Mouse (Mus musculus) thymus, postnatal 4 days (tissue): ENCODE data around the gene Cep152.

ENCODE experiments used
- DNase-seq: peaks from one replicate; pipeline ENCODE4 v3.0.0; 2021

Cep152 gene

DNA sequence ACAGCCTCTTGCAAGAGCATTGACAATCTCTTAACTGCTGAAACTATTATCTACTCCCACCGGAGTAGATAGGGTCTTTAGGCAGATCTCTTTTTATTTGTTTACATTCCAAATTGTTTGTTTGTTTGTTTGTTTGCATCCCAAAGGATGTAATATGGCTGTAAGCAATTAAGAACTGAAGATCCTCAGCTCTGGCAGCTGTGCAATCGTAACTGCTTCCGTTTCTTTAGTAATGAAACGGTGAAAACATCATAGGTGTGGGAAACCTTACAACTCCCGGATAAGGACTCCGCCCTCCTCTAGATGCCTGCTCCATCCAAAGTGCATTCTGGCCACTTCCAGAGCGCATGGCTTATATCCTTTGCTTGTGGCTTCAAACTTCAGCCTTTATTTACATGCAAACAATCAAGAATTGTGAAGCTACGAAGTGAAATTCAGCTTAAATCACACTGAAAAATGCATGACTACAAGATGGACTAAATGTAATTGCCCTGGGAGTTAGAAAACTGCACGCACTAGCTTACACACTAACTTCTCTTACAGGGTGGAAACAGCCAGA is 707 bp downstream of the Cep152 start:
- DNase-seq, result no peak

DNA sequence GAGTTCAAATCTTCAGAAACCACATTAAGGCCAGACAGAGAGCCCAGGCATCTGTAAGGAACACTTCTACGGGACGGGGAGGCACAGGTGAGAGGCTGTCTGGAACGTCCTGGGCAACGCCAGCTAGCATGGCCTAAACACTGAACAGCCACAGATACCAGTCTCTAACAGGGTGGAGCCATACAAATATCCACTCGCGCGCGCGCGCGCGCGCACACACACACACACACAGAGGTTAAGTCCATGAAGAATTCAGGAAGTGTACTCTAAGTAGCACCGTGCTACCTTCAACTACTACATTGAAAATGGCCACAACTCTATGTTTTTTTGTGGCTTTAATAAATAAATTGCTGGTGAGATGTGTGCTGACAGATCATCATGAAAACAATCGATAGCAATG is 1.7 kb downstream of the Cep152 start:
- no peak for DNase-seq

DNA sequence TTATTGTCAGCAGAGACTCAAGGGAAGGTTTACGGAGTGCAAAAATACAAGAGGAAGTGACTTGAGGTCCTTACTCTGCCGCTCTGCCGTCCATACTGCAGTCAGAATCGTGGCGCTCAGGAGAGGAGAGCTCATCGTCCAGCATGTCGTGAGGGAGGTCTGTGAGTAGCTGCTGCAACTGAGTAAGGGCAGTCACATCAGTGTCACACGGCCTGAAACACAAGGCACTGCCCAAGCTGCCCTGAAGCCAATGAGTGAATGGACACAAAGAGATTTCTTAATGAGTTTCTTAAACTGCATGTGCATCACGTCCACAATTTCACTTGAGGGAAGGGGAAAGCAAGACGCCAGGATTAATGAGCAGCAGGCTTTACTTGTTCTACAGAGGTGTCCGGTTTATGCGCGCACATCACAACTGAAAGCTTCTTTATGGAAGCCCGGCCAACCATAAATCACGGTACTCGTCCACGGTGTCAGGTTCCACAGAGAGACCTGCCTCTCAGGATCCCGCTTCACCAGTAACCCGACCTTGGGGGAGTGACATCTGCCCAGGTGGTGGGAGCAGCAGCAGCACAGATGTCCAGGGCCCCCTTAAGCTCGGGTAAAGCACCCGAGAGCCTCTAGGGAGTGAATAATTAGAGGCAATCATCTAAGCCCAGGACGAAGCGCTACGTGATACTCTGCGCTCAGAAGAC is 4.6 kb downstream of the Cep152 start:
- DNase-seq, result no peak

DNA sequence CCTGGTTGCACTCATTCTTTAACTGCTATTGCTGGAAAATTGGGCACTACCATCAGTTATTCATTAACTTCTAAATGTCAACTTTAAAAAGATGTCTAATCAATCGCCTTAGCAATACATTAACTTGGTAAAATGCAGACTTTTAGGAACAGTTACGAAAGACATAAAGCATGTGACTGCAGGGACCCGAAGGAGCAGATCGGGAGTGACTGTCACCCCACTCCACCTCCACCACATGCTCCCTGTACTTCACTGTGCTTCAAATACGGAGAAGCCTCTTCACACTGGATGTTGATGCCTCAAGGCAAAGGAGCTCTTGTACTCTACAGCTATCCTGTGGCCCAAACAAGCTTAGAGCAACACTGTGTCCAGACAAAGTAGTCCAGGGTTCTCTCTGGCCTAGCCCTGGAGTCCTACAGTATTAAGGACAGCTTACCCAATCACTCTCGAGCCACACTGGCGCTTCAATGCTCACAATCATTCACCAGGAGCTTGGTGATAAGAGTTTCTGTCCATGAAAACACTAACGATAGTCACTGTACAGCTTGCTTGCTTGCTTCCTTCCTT is 9.0 kb downstream of the Cep152 start:
- no peak for DNase-seq

DNA sequence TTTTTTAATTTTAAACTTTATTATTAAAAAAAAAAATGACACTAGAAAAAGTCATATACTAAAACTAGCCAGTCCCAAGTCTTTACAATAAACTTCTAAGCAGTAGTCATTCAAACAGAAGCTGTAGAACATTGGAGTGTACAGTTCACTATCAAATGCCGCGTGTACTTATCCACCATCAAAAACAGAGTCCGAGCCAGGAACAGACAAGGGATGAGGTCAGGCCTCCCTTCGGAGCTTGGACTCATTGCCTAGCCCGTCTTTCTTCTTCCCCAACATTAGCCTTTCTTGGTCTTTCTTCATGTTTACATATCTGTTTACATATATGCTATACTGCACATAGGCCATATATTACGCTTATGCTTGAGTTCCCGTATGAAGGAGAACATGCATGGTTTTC is 9.5 kb downstream of the Cep152 start:
- no peak for DNase-seq

DNA sequence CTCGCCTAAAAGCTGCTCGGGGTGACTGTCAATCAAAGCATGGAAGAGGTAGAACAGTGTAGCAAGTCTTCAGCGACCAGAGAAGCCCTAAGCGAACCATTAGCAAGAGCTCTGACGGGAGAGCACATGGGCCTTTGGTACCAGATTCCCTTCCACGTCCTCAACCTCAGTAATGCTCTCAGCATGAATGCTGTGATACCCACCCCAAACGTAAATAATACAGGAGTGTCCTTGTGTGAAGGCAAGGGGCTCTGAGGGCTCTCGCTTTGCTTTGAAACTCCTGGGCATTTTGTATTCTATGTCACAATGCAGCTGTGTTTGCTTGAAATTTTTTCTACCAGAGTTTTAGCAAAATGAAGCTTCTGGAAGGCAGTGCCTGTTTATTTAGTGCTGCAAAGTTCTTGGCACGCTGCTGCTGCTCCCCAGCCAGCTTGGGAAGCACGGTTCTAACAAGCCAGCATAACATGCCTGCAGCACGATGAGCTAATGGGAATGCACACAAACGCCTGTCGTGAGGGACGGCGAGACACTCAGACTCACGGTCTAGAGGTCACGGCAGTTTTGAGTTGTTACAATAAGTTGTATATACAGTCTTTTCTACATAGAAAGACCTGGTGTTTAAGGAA is 18.6 kb downstream of the Cep152 start:
- no peak for DNase-seq

DNA sequence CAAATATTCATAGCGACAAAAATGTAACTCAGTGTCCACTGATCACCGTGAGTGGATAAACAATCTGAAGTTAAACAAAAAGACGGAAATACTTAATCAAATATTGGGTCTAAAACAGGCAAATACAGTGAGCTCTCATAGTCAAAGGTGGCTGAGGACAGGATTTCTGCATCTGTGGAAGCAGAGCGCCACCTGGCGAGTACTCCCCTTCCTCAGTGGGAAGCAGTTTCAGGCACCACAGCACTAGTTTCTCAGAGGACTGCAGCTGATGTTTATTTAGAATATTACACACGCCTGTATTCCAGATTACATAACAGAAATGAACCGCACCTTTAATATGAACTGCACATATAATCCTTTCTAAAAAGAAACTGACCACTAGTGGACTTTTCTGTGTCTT is 20.3 kb downstream of the Cep152 start:
- peak; percentile 45 for DNase-seq

DNA sequence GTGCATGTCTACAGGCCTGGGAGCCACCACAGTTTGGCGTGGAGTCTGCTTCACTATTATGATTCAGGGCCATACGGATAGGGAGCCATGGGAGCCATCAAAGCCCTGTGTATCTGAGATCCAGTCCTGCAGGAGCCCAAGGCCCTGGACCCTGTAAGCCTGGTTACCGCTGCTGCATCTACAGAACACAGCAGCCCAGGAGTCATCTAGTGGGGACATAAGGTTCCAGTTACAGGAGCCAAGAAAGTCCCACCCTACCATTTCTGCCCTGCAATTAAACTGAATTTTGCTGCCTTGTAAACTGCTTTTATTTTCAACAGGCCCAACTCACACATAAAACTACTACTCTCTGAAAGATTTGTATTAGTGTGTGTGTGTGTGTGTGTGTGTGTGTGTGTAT is 21.9 kb downstream of the Cep152 start:
- DNase-seq, result no peak

DNA sequence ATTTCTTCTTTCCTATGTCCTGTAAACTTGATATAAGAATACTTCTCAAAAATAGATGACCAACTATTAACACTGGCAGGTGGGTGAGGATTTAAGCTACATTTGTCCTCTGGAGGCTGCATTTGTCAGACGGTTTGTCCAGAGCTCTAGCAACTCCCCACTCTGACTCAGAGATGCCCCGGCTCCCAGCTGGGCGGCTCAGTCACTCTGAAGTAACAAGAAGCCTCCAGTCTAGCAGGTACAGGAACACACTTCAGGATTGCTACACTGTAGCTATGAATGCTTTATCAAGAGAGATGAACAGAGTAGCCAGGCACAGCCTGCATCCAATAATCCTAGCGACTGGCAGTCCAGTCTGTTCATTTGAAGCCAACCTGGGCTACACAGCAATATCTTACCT is 26.0 kb downstream of the Cep152 start:
- DNase-seq, result no peak

DNA sequence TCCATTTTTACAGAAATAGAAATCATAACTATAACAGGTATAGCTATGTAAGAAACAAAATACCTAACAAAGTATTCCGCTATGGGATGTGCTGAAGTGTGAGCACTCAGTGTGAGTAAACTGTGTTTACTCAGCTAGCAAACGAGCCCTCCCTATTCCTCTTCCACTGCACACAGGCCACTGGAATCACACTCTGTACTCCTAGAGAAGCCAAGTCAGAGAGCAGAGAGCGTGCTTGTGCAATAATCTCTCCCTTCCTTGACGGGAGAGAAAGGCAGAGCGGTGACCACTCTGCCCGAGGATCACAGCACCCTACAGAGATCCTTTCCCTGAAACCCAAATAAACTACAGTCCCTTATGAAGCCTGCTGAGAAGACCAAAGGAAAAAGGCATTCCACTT is 26.7 kb downstream of the Cep152 start:
- no peak for DNase-seq

DNA sequence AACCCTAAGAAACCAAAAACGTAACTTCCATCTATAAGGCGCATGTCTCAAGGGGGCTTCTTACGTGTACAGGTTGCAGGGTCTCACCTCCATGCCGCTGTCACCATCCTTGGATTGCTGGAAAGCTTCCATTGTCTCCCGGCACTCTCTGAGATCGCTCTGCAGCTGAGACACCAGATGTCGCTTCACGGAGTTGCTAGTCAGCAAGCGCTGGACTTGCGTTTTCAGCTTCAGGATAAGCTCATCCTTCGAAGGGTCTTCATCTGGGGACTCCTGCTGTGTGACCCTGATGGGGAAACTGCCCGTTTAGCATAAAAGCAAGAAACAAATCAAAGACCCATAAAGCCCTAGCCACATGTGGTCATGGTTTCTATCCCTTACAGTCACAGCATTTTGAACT is 30.1 kb downstream of the Cep152 start:
- no peak for DNase-seq

DNA sequence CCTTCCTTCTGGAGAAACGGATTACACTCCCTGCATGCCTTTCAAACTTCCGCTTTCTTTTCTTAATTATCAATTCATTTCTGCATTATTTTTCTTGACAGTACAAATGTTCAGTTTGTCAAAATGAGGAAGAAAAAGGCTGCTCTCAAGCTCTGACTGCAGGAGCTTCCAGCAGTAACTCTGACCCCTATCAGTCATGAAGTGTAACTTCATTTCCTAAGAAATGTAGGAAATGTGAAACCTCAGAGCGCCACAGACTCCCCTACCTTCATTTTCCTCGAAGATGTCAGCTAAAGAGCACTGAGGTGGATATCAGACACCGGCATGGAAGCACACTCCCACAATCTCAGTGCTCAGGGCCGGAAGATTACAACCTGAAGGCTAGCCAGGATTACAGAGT is 30.8 kb downstream of the Cep152 start:
- no peak for DNase-seq

DNA sequence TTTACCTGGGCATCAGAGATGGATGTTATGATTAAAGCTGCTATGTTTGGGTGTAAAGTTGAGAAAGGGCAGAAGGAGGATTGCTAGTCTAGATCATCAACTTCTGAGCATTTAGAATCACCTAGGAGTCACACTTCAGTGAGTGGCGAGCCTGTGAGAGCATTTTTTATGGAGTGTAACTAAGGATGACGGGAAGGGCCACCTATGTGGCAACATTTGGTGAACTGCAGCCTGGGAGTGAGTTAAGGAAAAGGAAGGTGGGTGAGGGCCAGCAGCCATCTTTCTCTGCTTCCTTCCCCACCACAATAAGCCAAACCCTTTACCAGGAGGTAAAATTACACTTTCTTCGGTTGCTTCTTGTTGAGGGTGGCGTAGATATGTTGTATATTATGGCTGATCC is 33.0 kb downstream of the Cep152 start:
- no peak for DNase-seq

DNA sequence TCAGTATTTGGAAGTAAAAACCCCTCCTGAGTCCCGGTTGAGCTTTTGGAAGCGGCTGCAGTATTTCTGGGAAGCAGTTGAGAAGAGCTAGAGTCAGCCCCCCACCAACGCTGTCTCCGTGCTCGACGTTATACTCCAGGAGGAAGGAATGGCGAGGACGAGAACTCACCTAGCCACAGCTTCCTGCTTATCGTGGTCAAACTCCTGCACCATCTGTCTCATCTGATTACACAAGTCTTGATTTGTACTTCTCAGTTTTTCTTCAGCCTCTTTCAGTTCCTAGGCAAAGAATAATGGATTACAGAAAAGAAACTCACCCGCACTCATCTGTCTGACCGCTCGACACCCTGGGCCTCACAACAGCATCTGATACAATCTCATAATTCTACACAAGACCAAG is 35.6 kb downstream of the Cep152 start:
- no peak for DNase-seq

DNA sequence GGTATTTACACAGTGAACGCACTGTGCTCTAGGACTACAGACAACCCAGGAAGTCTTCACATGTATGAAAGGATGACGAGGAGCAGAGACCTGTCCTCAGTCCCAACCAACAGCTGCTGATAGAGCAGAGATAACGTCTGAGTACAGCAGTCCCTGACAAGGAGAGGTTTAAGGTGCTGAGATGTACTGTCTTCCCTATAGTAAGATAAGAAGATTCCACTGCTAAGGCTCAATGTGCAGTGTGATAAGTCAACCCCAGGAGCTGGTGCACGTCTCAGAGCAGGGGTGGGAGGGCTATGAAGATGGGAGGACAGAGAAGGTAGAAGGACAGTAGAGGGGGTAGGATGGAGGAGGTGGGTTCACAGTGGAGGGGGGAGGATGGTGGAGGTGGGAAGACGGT is 43.8 kb downstream of the Cep152 start:
- DNase-seq, result no peak

DNA sequence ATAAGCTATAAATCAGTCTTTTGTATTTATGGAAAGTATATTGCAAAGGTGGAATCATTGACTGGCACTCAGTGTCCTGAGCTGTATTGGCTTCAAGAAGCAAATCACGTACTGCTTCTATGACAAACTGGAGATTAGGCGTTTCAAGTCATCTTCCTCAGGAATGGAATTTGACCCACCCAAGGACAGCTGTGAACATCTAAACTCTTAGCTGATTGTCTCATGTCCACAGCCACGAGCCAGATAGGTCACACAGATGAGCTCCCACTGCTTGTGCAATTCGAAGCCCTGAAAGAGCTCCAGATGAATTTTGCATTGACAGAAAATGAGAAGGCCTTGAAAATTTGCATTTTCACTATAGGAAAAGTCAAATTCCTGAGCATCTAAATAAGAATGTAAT is 47.2 kb downstream of the Cep152 start:
- DNase-seq, result no peak

DNA sequence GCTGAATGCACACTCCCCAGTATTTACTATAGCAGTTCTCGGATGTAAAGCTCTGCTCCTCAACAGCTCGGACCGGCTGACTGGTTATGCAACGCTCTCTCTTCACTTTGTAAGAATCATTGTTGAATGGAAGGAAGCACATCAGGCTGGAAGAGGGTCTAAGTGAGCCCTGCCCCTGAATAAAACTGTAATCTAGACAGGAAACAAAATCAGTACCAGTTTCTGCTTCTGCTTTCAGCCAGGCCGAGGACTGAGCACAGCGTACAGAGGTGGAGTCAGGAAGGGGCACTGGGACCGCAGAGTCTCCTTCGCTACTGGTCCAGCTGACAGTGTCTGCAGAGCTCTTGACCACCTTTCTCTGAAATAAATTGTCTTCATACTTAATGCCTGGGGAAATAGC is 48.4 kb downstream of the Cep152 start:
- DNase-seq, result no peak

DNA sequence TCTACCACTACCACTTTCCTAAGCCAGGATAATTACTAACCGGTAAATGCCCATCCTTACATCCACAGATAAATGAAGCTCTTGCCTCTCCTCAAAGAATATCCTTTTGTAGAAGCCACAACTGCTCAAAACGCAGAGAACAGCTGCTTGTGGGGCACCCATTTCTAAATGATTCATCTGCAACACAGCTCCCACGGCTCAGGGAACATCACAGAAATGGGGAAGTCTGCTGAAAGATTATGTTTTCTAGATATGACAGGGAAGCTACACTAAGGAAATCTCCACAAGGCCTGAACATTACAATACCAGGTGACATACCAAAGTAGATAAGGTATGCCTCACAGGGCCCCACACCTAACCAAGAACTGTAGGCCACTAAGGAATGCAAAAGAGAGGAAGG is 49.1 kb downstream of the Cep152 start:
- DNase-seq, result no peak

DNA sequence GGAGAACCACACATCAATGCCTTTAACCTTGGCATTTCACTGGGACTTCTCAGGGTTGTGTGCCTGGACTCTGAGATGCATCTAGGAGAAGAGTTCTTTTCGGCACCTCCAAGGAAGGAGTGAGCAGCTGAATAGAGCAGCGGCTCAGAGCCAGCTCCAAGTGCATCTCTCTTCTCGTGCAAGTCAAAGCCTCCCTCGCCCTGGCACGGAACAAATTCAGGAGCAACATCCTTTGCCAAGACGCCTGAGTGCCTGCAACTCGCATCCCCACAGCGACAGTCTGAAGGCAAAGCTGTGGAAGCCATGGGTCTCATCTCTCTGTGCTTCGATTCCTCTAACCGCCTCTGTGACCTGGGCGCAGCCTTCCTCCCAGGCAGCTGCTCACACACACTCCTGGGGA is 61.0 kb downstream of the Cep152 start:
- no peak for DNase-seq

DNA sequence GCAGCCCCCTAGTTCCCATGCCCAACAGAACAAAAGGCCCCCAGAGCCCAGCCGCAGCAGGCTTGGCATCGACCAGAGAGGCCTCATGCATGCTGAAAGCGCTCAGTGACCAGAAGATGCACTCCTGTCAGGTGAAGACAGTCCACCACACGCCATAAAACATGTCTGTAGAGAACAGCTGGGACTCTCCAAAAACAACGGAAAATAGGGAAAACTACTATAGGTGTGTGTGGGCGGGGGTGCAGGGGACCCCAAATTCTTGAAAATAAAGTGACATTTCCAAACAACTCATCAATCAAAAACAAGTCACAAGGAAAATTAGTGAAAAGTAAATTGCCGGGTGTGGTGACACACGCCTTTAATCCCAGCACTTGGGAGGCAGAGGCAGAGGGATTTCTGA is 62.5 kb downstream of the Cep152 start:
- no peak for DNase-seq

DNA sequence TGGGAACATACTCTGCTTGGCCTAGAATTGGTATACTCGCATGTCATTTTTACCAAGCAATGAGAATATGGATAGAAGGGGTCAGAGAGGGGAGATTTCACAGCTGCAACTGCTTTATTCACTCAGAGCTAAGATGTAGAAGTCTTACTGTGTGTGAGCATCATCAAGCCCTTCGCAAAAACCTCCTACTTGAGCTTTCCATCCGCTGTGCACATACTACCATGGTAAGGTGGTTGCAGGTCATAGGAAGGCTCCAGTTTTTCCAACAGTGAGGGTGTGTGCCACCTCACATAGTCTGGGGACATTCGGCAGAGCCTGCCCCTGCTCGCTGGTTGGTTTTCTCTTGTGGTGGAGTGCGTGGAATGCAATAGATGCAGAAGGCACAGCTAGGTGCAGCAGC is 64.9 kb downstream of the Cep152 start:
- DNase-seq, result no peak

DNA sequence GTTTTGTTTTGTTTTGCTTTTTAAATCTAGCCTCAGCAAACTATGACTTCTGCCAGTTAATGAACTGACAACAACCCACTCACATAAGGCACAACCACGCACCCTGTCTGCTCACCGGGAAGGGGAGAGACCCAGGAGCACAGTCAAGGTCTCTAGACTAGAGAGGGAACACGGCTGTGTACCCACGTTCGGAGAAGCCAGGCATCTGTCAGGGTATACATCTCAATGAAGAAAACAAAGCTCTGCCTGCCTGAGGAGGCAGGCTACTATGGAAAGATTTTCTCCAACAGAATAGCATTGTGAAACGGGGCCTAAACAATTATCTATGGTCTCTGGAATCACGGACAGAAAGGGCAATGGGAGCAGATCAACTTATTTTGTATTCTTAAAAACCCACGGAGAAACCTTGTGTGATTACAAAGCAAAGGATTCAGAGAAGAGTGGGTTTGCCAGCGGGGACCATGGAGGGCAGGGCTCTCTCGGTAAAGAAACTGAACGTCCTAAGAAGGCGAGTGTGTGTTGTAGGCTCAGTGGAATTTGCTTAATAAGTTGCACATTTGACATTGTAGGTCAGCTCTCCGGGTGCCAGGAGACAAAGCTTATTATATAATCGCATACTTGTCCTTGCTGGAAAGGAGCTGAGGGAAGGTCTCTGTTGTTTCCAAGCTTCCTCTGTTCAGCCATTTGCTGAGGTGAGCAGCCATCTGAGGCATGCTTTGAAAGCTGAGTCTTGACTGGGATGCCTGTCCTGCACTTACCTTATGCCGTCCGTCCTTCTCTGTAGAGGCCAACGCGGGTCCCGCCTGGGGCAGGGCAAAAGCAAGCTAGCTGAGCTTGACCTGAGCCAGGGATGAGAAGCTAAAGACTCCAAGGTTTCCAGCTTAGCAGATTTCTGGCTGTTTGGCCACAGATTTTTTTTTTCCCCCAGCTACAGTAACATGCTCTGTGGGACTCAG is 66.0 kb downstream of the Cep152 start:
- DNase-seq, result no peak

DNA sequence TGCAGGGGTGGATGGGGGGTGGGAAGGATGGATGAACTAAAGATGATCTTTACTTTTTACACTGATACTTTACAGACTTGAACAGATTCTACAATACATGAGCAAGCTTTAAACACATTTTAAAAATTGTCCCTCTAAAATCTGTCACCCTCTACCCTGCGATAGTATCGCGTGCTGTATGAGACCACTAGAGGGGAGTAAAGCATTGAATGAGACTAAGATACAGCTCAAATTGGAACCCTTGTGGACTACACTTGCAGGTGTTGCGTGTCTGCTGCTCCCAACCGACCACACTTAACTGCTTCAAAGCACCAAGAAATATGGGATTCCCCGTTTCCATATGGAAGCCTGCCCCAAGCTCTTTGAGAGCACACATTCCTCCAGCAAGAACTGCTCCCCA is 69.1 kb downstream of the Cep152 start:
- no peak for DNase-seq
